Mouse (Mus musculus): ENCODE data around the gene Gm45521.

GRCm38 (mm10) chr14:7952610-7953254 is 4.4 kb upstream of the Gm45521 start:
- TF ChIP-seq CTCF (IDR thresholded peaks at IDR 0.05; ENCODE audit: extremely low read depth, insufficient read depth, low read length) (no peak), POLR2A (IDR thresholded peaks at IDR 0.05; ENCODE audit: extremely low read depth, insufficient read depth, low read length) (no peak)
